Mouse (Mus musculus) frontal cortex, postnatal 36 days (tissue): ENCODE results near the gene Zic3.

Experiments used
- DNase-seq, 2 experiments: peaks; one replicate each; pipeline ENCODE4 v3.0.0; 2022; ENCODE audit warnings: low spot score in 2 of 2

Zic3 gene

DNA sequence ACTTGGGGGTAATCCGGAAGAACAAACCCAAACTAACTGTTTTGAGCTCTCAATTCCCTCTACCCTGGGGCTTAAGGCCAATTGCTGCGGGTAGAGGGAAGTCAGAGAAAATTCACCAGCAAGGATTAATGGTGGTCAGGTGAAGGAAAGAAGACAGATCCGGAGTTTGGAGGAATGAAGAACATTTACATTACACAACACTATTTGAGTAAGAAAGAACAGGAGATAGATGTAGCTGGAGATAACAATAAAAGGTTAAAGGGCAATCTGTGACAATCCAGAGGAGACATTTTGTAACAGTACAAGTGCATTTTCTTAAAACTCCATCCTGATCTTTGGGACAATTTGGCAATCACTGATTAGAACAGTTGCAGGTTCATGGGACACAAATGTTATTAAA, 19.4 kb downstream of the Zic3 start:
- DNase-seq, result no peak

DNA sequence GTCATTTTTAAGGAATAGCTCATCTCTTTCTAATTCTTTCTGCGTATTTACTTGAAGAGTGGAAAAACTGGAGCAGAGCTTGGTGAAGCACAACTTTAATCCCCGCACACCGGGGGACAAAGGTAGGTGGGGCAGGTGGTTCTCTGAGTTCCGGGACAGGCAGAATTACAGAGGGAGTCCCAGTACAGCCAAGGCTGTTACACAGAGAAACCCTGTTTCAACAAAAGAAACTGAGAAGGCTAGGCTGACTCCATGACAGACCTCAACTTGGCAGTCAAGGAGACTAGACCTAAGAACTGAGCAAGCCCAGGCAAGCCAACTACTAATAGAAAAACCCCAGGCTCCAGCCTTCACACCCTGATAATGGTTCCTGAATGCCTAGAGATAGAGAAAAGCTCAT, 20.0 kb downstream of the Zic3 start:
- DNase-seq, result no peak
